Mouse (Mus musculus) regulatory T cell (primary cell): ENCODE measurements around the gene Enc1.
"Not testable (repeated sequence)": the region's sequence is repeated elsewhere in the genome, so short reads cannot be mapped to it uniquely, and the experiment has no call there.

Experiments
- in situ Hi-C: fragments of 300-600 bp; cut with MboI, MseI; formaldehyde crosslinking; loops from one replicate; pipeline ENCODE4 v1.15.1; 2025; ENCODE audit warnings: high pct_unique_total_duplicates

Enc1 gene

DNA sequence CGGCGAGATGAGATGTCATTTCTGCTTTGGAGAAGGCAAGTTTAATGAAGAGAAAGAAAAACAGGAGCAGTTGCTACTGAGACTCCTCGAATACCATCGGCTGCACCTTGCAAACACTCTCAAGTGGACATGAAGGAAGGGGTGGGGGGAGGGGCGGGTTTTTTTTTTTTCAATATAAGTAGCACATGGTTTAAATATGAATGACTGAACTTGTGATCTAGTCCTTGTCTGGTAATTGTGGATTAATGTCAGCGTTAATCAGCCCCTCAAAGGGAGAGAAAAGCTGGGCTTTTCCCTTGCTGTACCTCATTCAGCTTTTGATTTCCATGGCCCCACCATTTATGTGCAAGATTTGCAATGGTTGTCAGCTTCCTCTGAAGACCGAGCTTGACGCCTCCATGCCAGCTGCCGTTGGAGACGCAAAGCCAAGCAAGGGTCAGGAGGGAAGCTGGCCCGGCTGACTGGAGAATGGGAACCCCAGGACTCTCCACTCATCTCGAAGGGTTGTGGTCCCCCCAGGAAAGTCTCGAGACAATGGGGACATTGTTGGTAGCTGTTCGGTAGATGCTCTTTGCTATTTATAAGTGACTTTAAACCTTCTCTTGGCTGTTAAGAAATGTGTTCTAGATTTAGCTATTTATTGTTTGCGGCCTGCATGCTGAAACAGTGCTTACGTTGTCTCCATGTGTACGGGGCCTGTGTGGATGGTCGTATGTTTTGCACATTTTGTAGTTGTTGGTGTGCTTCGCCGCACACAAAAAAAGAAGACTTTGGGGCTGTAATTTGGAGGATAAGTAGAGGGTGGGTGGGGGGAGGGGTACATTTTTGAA, 9.9 kb downstream of the Enc1 start:
- in situ Hi-C loops: no loop called here

DNA sequence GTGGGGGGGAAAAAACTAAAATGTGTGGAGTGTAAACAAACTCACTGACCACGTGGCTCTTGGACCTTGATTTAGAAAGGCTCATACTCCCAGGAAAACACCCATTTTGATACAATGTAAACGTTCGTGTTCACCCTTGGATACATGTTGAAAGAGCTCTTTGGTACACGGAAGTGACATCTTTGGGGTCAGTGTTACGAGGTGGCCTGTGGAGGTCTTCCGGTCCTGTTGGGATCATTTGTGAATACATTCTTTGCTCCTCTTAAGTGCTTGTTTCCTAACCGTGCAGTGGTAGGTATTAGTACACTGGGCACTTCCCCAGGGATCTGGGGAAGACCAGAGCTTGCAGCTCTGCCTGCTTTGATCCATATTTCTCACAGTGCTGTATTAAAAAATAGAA, 10.8 kb downstream of the Enc1 start:
- in situ Hi-C loops: no loop called here

DNA sequence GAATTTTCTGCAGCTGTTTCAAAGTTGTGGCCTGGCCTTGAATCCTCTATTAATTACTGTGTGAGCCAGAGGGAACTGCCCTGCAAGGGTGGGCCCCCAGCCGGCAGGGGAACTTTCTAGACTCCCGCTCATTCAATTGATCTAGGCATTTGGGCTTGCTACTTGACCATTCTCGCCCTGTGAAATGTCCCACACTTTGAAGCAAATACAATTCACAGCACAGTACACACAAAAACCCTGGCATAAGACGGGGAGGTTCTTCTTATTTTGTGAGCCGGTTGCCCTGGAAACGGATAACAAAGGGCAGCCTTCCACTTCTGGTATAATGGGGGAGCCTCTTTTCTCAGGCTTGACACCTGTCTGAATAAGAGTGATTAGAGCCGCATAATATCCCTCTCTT, 11.6 kb downstream of the Enc1 start:
- in situ Hi-C loops: no loop called here

DNA sequence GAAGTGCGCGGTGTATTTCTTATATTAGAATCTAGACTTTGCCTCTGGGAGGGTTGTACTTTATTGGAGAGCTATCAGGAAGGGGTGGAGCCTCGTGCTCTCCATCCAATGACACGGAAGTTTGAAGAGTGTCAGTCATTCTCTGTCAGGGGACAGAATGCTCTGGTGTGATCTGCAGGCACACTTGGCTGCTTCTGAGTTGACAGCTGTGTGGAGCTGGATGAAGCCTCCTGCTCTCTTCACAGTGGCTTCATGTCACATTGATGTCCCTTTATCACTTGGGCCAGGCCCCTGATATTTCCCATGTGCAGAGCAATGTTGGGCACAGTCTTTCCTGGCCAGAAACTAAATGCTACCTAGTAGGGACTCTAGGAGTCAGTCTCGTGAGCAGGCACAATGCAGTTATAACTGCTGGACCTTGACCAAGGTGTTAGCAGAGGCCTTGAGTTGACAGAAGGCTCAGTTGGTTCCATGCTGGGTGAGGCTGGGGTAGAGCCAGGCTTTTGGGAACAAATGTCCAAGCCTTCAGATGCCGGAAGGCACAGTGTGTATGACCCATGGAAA, 12.6 kb downstream of the Enc1 start:
- in situ Hi-C loops: no loop called here

DNA sequence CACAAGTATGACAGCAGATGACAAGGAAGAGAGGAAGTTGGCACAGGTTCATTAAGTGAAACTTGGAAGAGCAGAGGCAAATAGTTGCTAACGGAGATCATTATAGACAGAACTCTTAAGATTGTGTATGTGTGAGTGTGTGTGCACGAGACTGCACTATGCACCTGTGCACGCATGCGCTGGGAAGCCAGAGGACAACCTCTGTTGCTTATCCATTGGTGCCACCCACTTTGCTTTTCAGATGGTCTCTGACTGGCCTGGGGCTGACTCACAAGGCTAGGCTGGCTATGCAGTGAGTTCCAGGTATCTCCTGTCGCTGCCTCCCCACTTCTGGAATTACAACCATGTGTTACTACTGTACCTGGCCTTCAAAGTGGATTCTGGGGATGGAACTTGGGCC, 13.1 kb downstream of the Enc1 start:
- in situ Hi-C loops: no loop called here

DNA sequence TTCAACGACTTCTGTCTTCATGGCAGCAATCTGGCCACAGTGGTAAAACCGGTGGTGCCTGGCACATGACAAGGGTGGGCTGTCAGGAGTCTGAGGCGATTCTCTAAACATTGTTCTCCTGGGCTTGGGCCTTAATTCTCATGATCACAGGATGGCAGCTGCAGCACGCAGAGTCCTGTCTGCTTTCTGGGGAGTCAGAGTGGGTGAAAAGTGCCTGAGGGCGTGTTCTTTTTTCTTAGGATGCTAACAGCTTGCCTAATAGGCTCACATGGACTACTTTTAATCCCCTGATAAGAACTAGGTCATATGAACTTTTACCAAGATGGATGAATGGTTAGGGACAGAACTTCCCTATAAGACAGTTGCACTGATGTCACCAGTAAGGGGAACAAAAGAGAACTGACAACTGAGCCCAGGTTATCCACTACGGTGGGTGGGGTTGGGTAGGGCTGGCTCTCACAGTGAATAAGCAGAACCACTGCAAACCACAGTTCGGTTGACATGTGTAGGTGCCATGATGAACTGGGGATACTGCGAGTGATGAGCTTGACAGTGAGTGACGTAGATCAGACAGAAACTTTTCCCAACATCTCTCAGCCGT, 13.8 kb downstream of the Enc1 start:
- in situ Hi-C loops: no loop called here

DNA sequence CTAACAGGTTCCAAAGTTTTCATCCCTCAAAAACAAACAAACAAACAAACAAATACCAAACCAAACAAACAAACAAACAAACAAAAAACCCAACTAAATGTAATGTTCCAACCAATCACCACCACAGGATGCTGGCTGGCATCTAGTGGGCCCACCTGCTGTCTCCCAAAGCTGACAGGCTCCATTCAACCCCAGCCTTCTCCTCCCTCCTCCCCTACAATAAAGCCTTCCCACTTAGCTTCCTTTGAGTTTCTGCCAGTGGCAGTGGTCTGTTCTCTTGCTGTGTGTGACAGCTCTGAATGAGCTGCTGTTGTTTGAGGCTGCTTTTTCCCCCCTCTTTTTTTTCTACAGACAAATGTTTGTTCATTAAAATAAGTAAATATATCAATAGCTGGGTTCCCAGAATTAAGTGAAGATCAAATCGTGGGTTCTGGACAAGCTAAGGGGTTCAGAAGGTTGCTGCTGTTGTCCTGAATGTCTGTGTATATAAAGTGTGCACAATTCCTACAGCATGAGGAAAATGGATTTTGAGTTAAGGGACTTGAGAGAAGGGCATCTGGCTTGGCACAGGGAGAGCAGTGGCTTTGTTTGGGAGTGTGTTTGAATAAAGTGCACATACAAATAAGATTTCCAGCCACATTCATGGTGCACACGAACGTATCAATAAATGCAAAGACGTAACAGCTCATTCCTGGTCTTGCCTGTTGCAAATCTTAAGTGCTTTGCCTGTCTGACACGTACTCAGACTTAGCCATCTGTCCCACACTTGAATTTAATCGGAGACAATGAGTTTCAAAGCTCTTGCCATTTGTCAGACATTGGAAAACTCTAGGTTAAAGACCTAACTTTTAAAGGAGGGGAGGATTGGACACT, 15.3 kb downstream of the Enc1 start:
- in situ Hi-C loops: no loop called here

DNA sequence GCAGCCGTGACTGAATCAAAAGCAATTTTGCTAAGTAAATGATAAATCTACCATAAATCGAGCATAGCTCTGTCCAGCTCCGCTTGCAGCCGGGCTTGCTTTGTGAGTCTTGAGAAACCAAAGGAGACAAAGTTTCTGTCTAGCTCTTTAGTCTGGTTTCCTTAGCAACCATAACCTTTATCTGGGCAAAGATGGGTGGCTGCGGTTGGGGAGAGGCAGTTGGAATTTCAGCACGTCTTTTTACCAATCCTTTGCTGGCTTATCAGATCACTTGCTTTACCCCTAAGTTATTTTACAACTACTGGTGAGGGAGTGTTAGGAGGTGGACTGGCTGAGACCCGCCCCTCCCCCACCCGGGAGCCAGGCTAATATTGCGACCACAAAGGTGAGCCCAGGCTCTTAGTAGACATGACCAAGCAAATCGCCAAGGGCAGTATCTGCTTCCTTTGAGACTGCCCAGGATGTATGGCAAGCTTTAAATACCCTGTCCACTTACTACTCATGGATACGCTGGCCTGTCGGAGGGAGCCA, 16.0 kb downstream of the Enc1 start:
- in situ Hi-C loops: no loop called here

DNA sequence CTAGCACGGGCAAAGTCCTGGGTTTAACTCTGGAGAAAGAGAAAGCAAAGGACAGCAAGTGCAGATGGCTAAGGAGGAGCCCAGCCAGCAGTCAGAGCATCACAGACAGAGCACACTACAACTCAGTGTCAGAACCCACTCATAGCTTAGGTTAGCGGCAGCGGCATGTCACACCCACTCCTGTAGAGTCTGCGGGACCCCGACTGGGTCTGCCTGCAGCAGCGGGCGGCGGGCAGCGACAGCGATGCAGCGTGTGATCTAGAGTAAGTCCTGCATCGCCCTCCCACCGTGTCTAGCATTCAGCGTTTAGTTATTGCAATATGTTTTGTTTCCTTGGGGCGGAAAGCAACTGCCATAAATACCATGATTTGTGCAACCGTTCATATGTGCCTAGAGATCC, 18.4 kb downstream of the Enc1 start:
- in situ Hi-C loops: no loop called here

DNA sequence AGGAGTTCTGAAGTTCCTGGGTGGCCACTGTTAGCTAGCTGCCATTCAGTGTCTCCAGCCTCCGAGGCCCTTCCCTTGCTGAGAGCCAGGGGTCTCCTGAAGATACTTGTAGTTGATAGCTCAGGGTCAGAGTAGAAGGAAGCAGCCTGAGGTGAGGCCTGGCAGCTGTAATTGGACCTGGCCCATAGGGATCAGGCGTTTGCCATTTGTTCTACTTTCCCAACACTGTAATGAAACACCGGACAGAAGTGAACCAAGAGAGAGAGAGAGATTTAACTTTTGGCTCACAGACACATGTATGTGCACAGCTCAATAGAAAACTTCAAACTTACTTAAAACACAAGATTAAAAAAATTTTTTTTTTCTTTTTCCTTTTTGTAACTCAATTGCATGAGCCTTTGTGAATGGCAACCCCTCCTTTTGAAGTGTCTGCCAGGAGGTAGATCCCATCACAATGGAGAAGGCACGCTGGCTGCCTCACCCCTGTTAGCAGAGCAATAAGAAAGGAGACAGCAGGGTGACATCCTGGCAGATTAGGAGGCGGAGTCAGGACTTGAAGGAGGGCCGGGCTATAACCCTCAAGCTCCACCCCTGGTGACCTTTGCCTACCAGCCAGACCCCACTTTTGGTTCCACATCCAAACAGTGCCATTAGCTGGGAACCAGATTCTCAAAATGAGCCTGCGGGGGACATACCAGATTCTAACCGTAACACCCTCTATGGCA, 19.7 kb downstream of the Enc1 start:
- in situ Hi-C loops: no loop called here

DNA sequence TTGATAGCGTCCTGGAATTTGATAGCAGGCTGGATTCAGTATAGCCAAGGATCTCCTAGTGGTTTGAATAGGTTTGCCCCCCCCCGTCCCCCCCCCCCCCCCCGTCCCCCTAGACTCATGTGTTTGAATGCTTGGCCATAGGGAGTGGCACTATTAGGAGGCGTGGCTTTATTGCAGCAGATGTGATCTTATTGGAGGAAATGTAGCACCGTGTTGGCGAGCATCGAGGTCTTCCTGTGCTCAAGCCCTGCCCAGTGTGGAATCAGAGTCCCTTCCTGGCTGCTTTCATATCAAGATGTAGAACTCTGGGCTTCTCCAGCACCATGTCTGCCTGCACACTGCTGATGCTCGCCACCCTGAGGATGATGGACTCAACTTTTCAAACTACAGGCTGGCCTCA, 20.6 kb downstream of the Enc1 start:
- in situ Hi-C loops: no loop called here

DNA sequence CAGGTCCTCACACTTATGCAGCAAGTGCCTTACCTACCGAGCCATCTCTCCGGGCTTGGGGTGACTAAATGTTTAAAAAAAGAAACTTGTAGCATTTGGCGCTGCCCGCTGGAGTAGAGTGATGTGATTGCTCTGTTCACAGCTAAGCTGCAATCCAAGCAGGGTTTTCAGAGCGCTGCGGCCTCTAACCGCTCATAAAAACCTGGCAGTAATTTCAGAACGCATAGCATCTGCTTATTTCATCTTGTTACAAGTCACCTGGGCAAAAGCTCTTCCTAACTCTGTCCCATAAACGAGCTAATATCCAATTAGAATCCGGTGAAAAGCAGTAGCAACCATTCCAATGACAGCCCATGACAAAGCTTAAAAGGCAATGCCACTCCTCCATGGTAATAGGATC, 21.8 kb downstream of the Enc1 start:
- in situ Hi-C loops: no loop called here

DNA sequence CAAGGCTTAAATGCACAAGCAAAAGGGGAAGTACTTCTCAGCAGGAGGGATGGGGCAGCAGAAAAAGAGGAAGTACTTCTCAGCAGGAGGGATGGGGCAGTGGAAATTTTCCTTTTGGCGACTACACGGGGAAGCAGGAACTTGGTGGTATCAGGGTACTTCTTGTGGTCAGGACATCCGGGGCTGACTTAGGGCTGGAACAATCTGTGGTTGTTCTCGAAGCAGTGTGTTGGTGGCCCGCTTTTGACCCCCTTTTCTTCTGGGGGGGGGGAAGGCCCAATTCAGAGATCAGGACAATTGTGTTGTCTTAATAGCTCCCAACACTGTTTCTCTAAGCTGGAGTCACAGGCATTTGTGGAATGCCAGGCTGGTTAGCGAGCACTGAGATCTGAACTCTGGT, 24.6 kb downstream of the Enc1 start:
- in situ Hi-C loops: not testable (repeated sequence)

DNA sequence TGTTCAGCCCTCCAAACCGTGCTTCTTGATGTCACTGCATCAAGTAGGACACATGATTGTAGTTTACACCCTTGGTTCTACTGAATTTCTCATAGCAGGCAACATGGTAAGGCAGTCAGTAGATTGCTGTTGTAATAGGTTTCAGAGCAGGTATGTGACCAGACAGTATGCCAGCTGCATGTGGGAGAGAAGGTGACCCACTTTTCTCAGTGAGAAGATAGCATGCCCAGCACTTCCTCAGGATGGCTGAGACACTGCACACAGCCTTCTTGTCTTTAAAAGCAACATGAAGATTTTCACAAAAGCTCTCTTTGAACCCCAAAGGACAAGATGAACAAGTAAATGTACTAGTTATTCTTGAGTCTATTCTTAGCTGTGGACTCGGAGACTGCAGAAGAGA, 29.8 kb downstream of the Enc1 start:
- in situ Hi-C loops: no loop called here

DNA sequence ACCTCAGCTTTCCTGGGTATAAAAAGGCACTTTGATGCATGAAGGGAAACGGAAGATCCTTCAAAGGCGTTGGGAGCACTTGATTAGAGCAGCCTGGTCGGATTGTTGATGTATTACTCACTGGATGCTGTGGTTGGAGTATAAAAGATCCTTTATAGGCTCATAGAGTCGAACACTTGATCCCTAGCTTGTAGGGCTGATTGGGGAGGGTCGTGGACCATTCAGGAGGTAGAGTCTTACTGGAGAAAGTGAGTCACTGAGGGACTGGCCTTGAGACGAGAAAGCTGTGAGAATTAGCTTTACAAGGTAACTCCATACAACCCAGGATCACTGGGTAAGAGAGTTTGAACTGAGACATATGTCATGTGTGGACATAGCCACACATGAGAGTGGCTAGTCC, 30.7 kb downstream of the Enc1 start:
- in situ Hi-C loops: no loop called here

DNA sequence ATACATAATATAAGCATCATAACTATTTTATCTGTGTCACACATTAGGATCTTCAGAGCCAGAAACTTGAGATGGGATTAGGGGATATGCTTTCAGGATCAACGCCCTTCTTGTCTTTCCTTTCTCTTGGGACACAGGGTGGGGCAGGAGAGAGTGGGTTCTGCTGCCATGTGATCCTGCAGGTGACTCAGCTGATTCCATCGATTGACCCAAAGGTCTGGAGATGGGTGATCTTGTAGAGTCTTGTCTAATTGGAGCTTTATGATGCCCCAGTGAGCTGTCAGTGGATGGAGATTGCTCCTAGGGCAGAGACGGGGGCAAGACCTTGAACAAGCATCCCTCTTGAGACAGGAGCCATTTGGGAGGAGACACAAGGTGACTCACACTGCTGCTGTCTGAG, 33.9 kb downstream of the Enc1 start:
- in situ Hi-C loops: no loop called here

DNA sequence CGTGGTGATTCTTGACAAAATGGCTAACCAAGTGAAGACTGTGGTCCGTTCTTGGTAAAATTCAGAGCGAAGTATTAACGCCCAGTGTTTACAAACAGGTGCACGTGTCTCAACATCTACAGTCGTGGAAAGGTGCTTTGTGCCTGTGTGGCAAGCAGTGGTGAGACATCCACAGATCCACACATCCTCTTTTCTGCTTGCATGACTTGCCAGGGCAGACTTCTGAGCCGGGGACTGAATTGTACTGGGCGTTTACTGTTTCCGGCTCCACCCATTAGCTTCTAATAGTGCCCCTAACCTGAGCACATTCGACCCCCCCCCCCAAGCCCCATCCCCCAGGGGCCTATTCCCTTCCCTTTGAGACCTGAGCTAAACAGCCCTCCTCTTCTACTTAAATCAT, 34.6 kb downstream of the Enc1 start:
- in situ Hi-C loops: no loop called here

DNA sequence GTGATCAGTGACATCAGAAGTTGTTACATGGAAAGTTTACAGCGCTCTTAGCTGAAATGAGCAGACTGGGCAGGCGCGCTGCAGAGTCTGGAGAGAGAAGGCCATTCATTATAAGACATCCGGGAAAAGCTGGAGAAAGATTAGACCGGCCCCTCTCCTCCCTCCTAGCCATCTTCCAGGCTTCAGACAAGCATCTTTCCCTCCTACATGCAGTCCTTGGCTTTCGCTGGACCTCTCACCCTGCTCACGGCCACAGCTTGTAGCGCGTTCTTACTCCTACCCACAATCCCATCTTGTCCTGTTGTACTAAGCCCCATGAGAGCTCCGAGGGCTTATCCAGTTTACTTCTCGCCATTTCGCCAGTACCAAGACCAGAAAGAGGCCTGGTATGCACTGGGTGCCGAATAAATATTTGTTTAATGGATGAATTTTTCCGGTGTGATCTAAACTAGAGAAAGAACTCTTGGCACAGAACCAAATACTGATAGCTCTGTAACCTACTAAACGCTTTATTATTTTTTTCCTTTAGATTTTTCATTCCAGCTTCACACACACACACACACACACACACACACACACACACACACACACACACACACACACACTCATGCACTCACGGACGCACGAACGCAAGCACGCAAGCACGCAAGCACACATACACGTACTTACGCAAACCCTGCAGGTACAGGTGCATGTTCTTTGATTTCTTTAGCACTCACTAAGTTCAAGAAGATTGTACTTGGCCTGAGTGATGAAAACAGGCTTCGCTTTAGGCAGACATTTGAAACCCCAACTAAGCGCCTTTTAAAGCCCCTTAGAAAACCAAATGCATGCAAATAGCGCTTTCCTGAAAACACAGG, 41.4 kb downstream of the Enc1 start:
- in situ Hi-C loops: no loop called here

DNA sequence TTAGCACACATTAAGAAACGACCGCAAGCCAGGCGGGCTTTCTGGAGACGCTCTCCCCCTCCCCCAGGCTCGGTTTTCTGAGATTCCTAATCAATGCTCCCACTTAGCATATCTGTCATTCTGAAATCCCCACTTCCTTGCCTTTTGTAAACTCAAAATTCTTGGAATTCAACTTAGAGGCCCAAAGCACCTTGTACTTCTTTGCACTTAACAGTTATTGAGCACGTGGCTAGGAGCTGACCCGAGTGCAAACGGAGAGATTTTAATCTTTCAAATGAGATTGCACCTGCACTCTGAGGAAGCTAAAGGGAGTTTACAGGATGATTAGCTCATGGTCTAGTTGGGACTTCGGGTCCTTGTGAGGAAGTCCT, 42.0 kb downstream of the Enc1 start:
- in situ Hi-C loops: no loop called here

DNA sequence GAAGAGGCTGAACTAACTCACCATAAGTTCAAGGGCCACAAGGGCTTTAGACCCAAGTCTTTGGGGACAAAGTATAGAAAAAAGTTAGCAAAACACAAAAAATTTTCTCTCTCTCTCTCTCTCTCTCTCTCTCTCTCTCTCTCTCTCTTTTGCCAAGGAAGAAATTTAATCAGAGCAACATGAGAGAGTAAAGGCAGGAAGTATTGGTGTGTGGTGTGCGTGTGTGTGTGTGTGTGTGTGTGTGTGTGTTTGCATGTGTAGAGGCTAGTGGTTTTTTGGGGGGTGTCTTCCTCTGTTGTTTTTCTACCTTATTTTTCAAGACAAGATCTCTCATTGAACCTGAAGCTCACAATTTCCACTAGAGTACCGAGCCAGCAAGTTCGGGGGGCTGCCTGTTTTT, 46.1 kb downstream of the Enc1 start:
- in situ Hi-C loops: no loop called here

DNA sequence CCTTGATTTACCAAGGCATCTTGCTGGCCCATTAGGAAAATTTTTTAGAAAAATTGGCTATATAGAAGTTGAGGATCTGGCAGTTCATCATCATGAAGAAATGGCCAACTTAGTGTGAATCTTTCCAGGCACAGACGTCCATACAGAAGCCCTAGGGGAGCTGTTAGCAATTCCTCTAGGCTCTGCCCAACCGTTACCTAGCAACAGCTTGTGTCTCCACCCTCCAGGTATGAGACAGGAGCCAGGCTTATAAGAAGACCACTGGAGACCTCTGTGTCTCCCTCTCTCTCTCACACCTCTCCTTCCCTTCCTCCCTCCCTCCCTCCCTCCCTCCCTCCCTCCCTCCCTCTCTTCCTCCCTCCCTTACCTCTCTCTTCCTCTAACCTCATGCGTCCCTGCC, 49.8 kb downstream of the Enc1 start:
- in situ Hi-C loops: no loop called here
